Mouse (Mus musculus) T-cell, adult 2 months (primary cell): ENCODE data around the gene Nrap.
"Not testable (repeated sequence)": the region's sequence is repeated elsewhere in the genome, so short reads cannot be mapped to it uniquely, and the experiment has no call there.

Experiments used
- DNase-seq: peaks from one replicate; pipeline ENCODE4 v3.0.0; 2022; ENCODE audit warnings: low spot score

Gene Nrap

DNA sequence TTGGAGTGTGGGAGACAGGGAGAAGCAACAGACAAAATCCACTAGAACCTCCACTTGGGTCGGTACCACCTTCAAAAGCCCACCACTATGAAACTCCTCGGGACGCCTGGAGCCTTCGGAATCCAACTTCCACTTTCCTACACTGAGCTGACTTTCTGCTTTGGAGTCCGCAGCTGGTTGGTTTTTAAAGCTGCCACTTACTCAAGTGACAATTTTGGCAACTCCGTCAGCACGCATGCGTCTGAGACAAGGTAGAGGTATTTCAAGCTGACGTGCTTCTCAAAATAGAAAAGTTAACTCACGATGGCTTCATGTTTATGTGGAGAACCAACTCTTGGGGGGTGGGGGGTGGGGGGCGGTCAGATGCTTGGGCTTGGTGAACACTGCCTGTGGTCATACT is at the start of gene Nrap:
Gene Nrap (minus strand): TSS at position 159 of the 400 bp plus-strand sequence.
- no peak for DNase-seq

GRCm38 (mm10) chr19:56439072-56439434 is 49.2 kb upstream of the Nrap start:
- DNase-seq = no peak

DNA sequence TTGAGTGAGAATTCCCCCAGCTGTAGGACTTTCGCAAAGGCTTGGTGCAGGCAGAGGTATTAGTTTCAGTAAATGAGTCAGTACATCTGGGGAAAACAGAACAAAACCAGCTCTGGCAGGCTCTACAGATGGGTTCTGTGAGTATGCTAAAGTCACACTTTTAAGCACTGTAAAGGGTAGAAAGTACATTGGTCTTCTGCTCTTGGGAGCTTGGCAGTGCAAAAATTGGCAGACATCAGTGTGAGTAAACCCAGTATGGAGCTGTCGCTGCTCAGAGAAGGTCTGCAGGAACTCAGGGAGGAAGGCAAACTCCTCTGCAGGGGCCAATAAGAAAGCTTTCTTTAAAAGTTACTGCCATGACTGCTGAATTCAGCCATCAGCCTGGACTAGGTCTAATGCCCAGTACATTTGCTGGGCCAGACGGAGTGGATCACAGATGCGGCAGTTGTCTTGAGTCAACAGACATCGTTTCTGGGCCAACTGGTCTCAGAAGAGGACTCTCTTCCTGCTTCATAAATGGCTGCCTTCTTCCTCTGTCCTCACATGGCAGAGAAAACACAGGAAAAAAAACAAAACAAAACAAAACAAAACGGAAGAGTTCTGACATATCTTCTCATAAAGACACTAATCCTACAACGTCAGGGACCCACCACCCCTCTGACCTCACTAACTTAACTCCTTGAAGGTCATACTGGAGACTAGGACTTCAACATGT is 48.7 kb upstream of the Nrap start:
- DNase-seq = no peak

DNA sequence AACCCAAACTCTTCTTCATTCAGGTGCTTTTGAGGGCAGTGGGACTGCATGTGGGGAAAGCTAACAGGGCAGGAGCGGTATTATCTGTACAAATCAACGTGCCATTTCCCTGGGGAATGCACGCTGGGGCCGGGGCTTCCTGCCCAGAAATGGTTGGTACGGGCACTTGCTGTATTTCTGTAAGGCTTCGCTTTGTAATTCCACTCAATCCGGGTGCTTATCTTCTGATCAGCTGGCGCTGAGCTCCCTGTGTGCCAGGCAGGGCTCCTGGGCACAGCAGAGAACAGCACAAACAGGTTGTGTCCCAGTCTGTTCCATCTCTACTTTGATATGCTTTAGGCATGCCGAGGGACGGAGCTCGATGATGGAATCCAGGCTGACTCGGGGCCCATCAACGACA is 46.5 kb upstream of the Nrap start:
- no peak for DNase-seq

DNA sequence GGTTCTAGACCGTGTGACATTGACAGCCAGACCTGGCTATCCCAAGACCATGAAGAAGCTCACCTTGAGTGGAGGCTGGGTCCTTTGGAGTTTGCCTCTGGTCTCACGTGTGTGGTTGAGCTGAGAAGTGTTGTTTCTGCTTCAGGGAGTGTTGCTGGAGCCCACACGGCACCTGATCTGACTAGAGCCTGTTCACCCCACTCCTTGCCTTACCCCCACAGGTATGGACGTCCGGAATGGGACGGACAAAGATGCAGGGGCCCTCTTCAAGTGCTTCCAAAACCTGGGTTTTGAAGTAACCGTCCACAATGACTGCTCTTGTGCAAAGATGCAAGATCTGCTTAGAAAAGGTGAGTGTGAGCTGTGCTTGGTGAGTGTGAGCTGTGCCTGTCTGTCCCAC is 43.7 kb upstream of the Nrap start:
- DNase-seq = no peak

DNA sequence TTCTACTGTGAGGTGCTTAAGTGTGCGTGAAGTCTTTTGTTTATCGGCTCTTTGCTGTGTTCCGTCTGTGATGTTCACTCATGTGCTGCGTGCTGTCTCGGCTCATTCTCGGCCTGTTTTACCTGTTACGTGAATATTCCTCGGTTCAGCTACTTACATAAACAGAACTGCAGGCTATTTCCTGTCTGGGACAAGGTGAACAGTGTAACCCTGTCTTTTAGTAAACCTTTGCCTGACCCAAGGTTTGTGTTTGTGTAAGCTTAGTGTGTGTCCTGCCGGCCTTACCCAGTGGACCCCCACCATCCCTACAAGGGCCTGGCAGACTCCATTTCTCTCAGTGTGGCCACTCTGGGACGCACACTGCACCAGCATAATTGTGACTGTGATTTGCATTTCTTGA is 42.9 kb upstream of the Nrap start:
- DNase-seq = no peak

- DNase-seq = no peak
Measured at GRCm38 (mm10) chr19:56430369-56430768, 40.5 kb upstream of the Nrap start.

GRCm38 (mm10) chr19:56425492-56425891 is 35.7 kb upstream of the Nrap start:
- DNase-seq = no peak

DNA sequence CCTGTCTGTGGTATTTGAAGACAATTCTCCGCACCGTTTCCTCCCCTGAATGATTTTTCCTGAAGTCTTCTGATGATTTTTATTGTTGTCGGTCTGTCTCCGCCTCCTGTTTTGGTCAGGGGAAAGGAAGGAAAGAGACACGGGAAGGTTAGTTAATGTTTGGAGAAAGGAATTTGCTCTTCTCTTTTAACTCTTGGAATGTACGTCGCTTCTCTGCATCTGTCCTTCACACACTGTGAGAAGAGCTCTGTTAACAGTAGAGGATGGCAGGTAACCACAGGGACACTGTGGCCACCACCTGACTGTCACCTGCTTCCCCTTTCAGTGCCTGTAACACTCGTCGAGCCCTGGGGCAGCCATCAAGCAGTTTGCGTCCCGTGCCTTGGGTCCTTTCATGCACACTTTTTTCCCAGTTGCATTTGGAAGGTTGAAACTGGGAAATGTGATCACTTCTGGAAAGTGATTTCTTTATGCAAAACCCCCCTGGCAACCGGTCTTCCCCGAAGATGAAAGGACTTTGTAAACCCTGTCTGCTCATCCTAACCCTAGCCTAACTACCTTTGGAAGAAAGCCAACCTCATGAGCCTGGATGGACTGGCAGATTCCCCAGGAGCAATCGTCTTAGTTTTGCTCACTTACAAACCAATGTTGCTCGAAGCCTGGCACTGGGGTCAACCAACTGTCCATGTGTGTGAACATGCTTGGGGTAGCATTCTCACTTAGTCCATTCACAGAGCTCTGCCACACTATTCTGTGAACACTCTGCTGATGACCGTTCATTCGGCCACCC is 35.0 kb upstream of the Nrap start:
- DNase-seq = no peak

- DNase-seq = no peak
Measured at GRCm38 (mm10) chr19:56423370-56423769, 33.5 kb upstream of the Nrap start.

- DNase-seq = peak; percentile 26
Measured at GRCm38 (mm10) chr19:56422476-56423338, 32.9 kb upstream of the Nrap start.

GRCm38 (mm10) chr19:56420345-56420744 is 30.5 kb upstream of the Nrap start:
- no peak for DNase-seq

DNA sequence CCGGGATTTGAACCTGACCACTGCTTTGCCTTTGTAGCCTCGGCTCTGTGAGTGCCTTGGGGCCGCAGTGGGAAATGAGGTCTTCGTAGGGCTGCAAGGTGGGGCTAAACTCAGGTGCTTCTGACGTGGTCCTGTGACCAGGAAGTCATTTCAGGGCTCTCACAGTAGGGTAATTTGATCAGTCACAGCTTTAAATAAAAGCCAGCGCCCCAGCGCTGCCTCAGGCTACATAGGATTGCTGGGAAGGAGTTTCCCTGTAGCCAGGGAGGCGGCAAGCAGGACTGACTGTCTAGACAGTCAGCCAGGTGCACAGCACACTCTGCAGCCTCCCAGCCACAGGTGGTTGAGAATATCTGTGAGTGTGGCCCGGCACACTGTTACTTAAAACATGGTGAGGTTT is 29.6 kb upstream of the Nrap start:
- DNase-seq = no peak

DNA sequence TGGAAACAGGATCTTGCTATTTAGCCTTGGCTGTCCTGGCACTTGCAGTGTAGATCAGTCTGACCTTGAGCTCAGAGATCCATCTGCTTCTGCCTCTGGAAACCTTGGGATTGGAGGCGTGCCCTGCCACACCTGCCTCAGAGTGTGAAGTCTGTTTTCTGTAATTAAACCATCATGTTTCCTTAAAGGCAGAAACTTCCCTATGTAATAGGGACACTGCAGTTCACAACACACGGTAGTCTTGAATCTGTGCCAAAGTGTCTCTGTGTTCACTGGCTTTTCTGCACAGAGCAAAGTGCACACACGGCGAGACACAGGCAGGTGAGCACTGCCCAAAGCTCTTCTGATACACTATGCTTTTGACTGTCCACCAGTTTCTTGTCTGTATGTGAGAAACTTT is 28.6 kb upstream of the Nrap start:
- DNase-seq = no peak

DNA sequence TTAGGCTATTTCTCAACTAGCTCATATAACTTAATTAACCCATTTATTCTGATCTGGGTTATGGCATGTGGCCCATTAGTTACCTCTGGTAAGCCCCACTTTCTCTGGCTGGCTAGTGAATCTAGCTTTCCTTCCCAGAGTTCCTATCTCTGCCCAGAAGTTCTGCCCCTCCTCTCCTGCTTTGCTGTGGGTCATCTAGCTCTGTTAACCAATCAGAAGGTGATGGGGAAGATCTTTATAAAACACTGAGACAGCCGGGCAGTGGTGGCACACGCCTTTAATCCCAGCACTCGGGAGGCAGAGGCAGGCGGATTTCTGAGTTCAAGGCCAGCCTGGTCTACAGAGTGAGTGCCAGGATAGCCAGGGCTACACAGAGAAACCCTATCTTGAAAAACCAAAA is 20.0 kb upstream of the Nrap start:
- not testable (repeated sequence) for DNase-seq

DNA sequence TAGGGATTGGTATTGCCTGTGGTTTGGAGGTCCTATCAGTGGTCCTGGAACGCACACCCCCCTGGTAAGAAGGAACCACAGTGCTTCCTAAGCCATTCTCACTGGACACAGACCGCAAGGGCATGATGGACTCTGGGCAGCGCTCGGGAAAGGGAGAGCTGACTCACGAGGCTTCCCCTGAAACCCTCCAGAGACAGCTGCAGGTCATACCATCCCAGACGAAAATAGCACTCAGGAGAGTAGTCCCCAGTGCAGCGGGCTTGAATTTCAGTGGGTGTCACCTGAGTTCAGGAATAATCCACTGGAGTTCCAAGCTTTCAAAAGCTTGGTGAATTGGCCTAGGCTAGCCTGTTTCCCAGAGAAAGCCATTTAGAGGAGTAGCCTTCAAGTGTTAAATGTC is 16.7 kb upstream of the Nrap start:
- no peak for DNase-seq

GRCm38 (mm10) chr19:56405824-56406223 is 16.0 kb upstream of the Nrap start:
- DNase-seq = no peak

GRCm38 (mm10) chr19:56401864-56402263 is 12.0 kb upstream of the Nrap start:
- no peak for DNase-seq

DNA sequence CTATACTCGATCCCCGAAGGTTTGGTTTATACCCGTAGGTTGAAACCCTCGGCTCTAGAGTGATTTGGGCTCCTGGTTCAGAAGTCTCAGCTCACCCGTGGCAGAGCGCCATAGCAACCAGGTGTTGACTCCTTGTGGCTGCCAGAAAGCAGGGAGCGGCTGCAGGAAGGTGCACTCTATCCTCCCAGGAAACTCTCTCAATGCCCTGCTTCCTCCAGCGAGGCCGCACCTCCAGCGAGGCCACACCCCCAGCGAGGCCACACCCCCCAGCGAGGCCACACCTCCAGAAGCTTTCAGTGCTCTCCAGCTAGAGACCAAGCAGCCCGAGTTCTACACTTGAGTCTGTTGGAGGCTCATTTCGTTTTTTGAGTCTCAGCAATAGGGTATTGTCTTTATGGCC is 10.4 kb upstream of the Nrap start:
- peak; percentile 75 for DNase-seq

GRCm38 (mm10) chr19:56398528-56398795 is 8.6 kb upstream of the Nrap start:
- DNase-seq = no peak

- DNase-seq = no peak
Measured at GRCm38 (mm10) chr19:56397663-56398527, 8.1 kb upstream of the Nrap start.
